ENCODE assay signal across 8 mouse cellular contexts in the genomic region with DNA sequence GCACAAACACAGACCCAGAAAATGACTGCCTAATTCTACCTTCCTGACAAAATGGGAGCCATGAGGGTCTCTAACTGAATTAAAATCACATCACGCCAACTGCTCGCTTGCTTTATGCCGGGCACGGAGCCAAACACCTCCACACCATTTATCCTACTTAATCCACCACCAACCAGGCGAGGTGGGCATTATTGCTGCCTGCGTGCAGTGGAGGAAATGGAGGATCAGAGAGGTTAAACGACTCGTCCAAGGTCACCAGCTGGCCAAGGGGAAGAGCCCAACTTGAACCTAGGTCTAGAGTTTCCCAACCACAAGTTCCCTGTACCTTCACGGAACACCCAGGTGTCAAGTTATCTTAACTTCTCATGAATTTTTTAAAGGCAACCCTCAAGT. TPM values are rescaled to one million over a fixed set of nuclear protein-coding genes. Genes with fewer than 3 reads are reported as not detected.
DNase-seq lines count a peak whose midpoint lies in the region; ATAC-seq lines count a peak whose summit lies in the region.

No protein-coding gene starts in this region.

- peaks cover 37% of the 10 kb centered on the region for H3K27me3 ChIP-seq in heart, embryonic 13.5 days (replicated peaks)
- H3K27me3 ChIP-seq in forebrain, embryonic 14.5 days (replicated peaks; ENCODE audit: control insufficient read depth, insufficient read depth, low read length), result 0 out of 2 replicates have a peak, but pooled peaks cover 5% of the 10 kb centered on the region
- H3K27me3 ChIP-seq in midbrain, embryonic 16.5 days (ENCODE audit: control insufficient read depth, insufficient read depth, low read depth, low read length), result peaks cover 9% of the 10 kb centered on the region

- H3K36me3 ChIP-seq in heart, embryonic 13.5 days, result no peaks in the 10 kb centered on the region
- no peaks in the 10 kb centered on the region for H3K36me3 ChIP-seq in forebrain, embryonic 14.5 days (ENCODE audit: control insufficient read depth, insufficient read depth, low read length)
- no peaks in the 10 kb centered on the region for H3K36me3 ChIP-seq in midbrain, embryonic 16.5 days (ENCODE audit: control insufficient read depth, insufficient read depth, low read length)

- H3K9me3 ChIP-seq in heart, embryonic 13.5 days, result no peaks in the 10 kb centered on the region
- no peaks in the 10 kb centered on the region for H3K9me3 ChIP-seq in forebrain, embryonic 14.5 days (replicated peaks; ENCODE audit: control insufficient read depth, low read length)
- no peaks in the 10 kb centered on the region for H3K9me3 ChIP-seq in midbrain, embryonic 16.5 days (replicated peaks; ENCODE audit: control insufficient read depth, low read length, poor library complexity, severe bottlenecking)

- 5% methylated on average over 9 of the region's 9 CpGs for WGBS in heart, embryonic 13.5 days
- WGBS in forebrain, embryonic 14.5 days, result 2% methylated on average over 9 of the region's 9 CpGs
- WGBS in midbrain, embryonic 16.5 days, result 3% methylated on average over 9 of the region's 9 CpGs

- peak overlapping the region; percentile 87 for H3K4me3 ChIP-seq in heart, embryonic 13.5 days
- peak overlapping the region; percentile 65 for H3K4me3 ChIP-seq in forebrain, embryonic 14.5 days (ENCODE audit: low read depth, low read length)
- H3K4me3 ChIP-seq in midbrain, embryonic 16.5 days (ENCODE audit: low read depth, low read length), result peak overlapping the region; percentile 79

- H3K27ac ChIP-seq in heart, embryonic 13.5 days (replicated peaks), result no peak overlapping the region
- no peak overlapping the region for H3K27ac ChIP-seq in forebrain, embryonic 14.5 days (ENCODE audit: low read depth, low read length)
- no peak overlapping the region for H3K27ac ChIP-seq in midbrain, embryonic 16.5 days (ENCODE audit: low read length)

- DNase-seq in heart, adult 8-10 months (ENCODE audit: low spot score), result no peak
- DNase-seq in R1 (ENCODE audit: low read depth, low spot score), result peak; percentile 66
- peak; percentile 63 for DNase-seq in forebrain, embryonic 14.5 days (ENCODE audit: low spot score)
- peak; percentile 35 to 53 for DNase-seq in layer of hippocampus, adult 8-10 months (ENCODE audit: low spot score in 2 of 2)
- DNase-seq in urinary bladder, postnatal 25 days (ENCODE audit: low spot score), result no peak
- no peak for DNase-seq in gastrocnemius, adult 8-10 months (ENCODE audit: low spot score in 2 of 2)

- peak overlapping the region; percentile 98 for H3K4me2 ChIP-seq in heart, embryonic 13.5 days
- peak overlapping the region; percentile 97 for H3K4me2 ChIP-seq in forebrain, embryonic 14.5 days (ENCODE audit: low read length)
- H3K4me2 ChIP-seq in midbrain, embryonic 16.5 days (ENCODE audit: low read length), result peak overlapping the region; percentile 85

- ATAC-seq in heart, embryonic 13.5 days (ENCODE audit: extremely low read depth, insufficient number of reproducible peaks, low FRiP score, low TSS enrichment), result no peak
- ATAC-seq in forebrain, embryonic 14.5 days, result no peak
- ATAC-seq in midbrain, embryonic 16.5 days, result no peak

- H3K4me1 ChIP-seq in heart, embryonic 13.5 days, result peaks cover 37% of the 10 kb centered on the region
- peaks cover 15% of the 10 kb centered on the region for H3K4me1 ChIP-seq in forebrain, embryonic 14.5 days (ENCODE audit: control insufficient read depth, insufficient read depth, low read length)
- H3K4me1 ChIP-seq in midbrain, embryonic 16.5 days (ENCODE audit: control insufficient read depth, insufficient read depth, low read length), result peaks cover 10% of the 10 kb centered on the region

- peak overlapping the region; percentile 89 for H3K9ac ChIP-seq in heart, embryonic 13.5 days
- peak overlapping the region; percentile 73 for H3K9ac ChIP-seq in forebrain, embryonic 14.5 days (ENCODE audit: low read length)
- H3K9ac ChIP-seq in midbrain, embryonic 16.5 days (ENCODE audit: low read depth, low read length), result no peak overlapping the region

RNA-seq across cellular contexts. Expression of gene Ptpn3, which starts 2.3 kb away (rescaled TPM):
- 1.7 and 1.8 TPM in 2 replicates for polyA plus RNA-seq in heart, embryonic 13.5 days (2015; fragmentation: Nextera tagmentation; extraction: Ambion mirVana)
- total RNA-seq in heart, adult 8-10 months (2022), result 10 to 100 TPM; 37.5 to 55.7 (median 44.6) TPM
- polyA plus RNA-seq in forebrain, embryonic 14.5 days (2014; fragmentation: Nextera tagmentation; extraction: Ambion mirVana), result 0.58 and 0.66 TPM in 2 replicates
- total RNA-seq in layer of hippocampus, adult 8-10 months (2022), result 10 to 100 TPM; 67.3 to 86.5 (median 79.2) TPM
- polyA plus RNA-seq in midbrain, embryonic 16.5 days (2015; fragmentation: Nextera tagmentation; extraction: Ambion mirVana), result 2.3 and 3.0 TPM in 2 replicates
- 10 to 100 TPM; 30.8 to 43.4 (median 37.4) TPM for total RNA-seq in gastrocnemius, adult 8-10 months (2022)

Comparison
In these comparisons a context has a peak if more than half of its experiments do, and no peak if none do; other contexts are left out.
1. DNase-seq: peak in R1 (single experiment), forebrain, embryonic 14.5 days (single experiment) and layer of hippocampus, adult 8-10 months (2 of 2); none in heart, adult 8-10 months (single experiment), urinary bladder, postnatal 25 days (single experiment) and gastrocnemius, adult 8-10 months (0 of 2).
2. Peak in every context shown above with its lines, with median percentiles within 50 percentile points of each other: H3K4me2 ChIP-seq and H3K4me3 ChIP-seq.